Mouse (Mus musculus) limb, embryonic 14.5 days (tissue): ENCODE measurements around the gene Tchh. TPM values are rescaled to one million over a fixed set of nuclear protein-coding genes. Genes with fewer than 3 reads are reported as not detected.
A peak's percentile ranks its signal among the peaks of the same experiment; 100 is the strongest.

ENCODE experiments used
- ATAC-seq: fragments of 200-750 bp; cut with Nextera tagmentation; 2 replicates; pipeline ENCODE4 v1.8.0; 2017; ENCODE audit warnings: low read depth, moderate number of reproducible peaks, moderate TSS enrichment; ENCODE audit not compliant: low FRiP score
- DNase-seq: peaks from one replicate; pipeline ENCODE4 v3.0.0-alpha.2; 2015; ENCODE audit warnings: low spot score
- H3K27ac ChIP-seq: fragments of 300-500 bp; sonication (generic); replicated peaks from 2 replicates; pipeline ENCODE4 v1.5.1; 2014; ENCODE audit warnings: low read depth, mild to moderate bottlenecking, low read length, moderate library complexity, mixed read lengths
- H3K27me3 ChIP-seq: fragments of 300-500 bp; sonication (generic); 2 replicates; pipeline ENCODE4 v1.6.1; 2014; ENCODE audit warnings: low read length, mixed read lengths; ENCODE audit not compliant: control insufficient read depth, insufficient read depth
- H3K36me3 ChIP-seq: fragments of 300-500 bp; sonication (generic); 2 replicates; pipeline ENCODE4 v1.6.1; 2014; ENCODE audit warnings: mild to moderate bottlenecking, low read length, moderate library complexity, mixed read lengths; ENCODE audit not compliant: control insufficient read depth, insufficient read depth
- H3K4me1 ChIP-seq: fragments of 300-500 bp; sonication (generic); 2 replicates; pipeline ENCODE4 v1.6.1; 2014; ENCODE audit warnings: antibody characterized with exemption, low read length, mixed read lengths; ENCODE audit not compliant: control insufficient read depth, insufficient read depth
- H3K4me2 ChIP-seq: fragments of 300-500 bp; sonication (generic); replicated peaks from 2 replicates; pipeline ENCODE4 v1.6.1; 2014; ENCODE audit warnings: low read depth, mild to moderate bottlenecking, low read length, moderate library complexity; ENCODE audit not compliant: severe bottlenecking
- H3K4me3 ChIP-seq: fragments of 300-500 bp; sonication (generic); replicated peaks from 2 replicates; pipeline ENCODE4 v1.5.1; 2014; ENCODE audit warnings: low read length
- H3K9ac ChIP-seq: fragments of 300-500 bp; sonication (generic); 2 replicates; pipeline ENCODE4 v1.6.1; 2014; ENCODE audit warnings: mild to moderate bottlenecking, low read depth, low read length, moderate library complexity; ENCODE audit not compliant: severe bottlenecking
- H3K9me3 ChIP-seq: fragments of 300-500 bp; sonication (generic); 2 replicates; pipeline ENCODE4 v1.6.1; 2016; ENCODE audit warnings: low read length; ENCODE audit not compliant: control insufficient read depth
- POLR2A ChIP-seq: fragments of 200-500 bp; IDR thresholded peaks from 2 replicates; pipeline ENCODE4 v1.8.0; 2012; ENCODE audit warnings: inconsistent platforms, mild to moderate bottlenecking, moderate library complexity, borderline replicate concordance; ENCODE audit not compliant: insufficient read depth, insufficient read length; ENCODE audit errors: extremely low read depth
- WGBS: fragments of 180-500 bp; shearing (Covaris S2); extraction: QIAGEN DNeasy Blood & Tissue Kit; methylation state at CpG from one replicate; pipeline ENCODE4 v1.1.7; 2014; 5-methylcytosine and 5-hydroxymethylcytosine counted together
- polyA plus RNA-seq, 2 experiments: library from polyadenylated mRNA; depleted of rRNA in 1 of 2; stranded (reverse) in 1 of 2; unstranded in 1 of 2; fragments of >200 nt; fragmentation: Nextera tagmentation in 1 of 2; extraction: Ambion mirVana in 1 of 2; gene quantifications; 2 replicates each; pipeline versions ENCODE4 v1.2.1 to v1.2.3; 2012 to 2014

Tchh gene
- polyA plus RNA-seq, 2 experiments = 1.3 to 2.5 TPM

GRCm38 (mm10) chr3:93447138-93447841 lies 5.2 kb downstream of the Tchh start:
- Histone ChIP-seq H3K4me2 (peak overlapping the region; percentile 92), H3K9me3 (no peaks in the 10 kb centered on the region), H3K27me3 (peaks cover 34% of the 10 kb centered on the region), H3K27ac (no peak overlapping the region), H3K36me3 (no peaks in the 10 kb centered on the region), H3K9ac (peak overlapping the region; percentile 44), H3K4me1 (0 out of 2 replicates have a peak, but pooled peaks cover 4% of the 10 kb centered on the region), H3K4me3 (peak overlapping the region; percentile 57)
- no peak for TF ChIP-seq POLR2A
- ATAC-seq (peak; percentile 27; the same call in 1 of the 2 replicates), DNase-seq (peak; percentile 51)
- under 1% methylated on average over 59 of the region's 59 CpGs for WGBS

DNA sequence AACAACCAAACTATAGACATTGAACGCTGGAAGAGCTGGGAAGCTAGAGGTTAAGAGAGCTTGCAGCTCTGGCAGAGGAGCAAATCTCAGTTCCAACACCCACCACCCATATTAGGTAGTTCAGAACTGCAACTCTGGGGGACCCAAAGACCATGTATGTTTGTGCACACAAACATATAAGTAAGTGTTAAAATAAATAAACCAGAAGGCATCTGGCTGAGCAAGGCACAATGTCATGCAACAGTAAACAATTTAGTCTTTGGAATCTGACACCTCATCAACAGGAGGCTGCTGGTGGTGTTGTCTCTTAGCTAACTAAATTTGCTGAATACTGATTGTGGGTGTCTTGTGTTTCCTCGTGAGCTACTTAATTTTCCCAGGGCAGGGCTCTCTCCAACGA lies 24.4 kb downstream of the Tchh start:
- Histone ChIP-seq H3K9me3 (no peaks in the 10 kb centered on the region), H3K4me3 (no peak overlapping the region), H3K4me1 (no peaks in the 10 kb centered on the region), H3K27me3 (no peaks in the 10 kb centered on the region), H3K27ac (no peak overlapping the region), H3K9ac (no peak overlapping the region), H3K36me3 (no peaks in the 10 kb centered on the region), H3K4me2 (no peak overlapping the region)
- WGBS = 76% methylated on average over 3 of the region's 3 CpGs
- ATAC-seq (no peak), DNase-seq (no peak)
- TF ChIP-seq POLR2A = no peak

DNA sequence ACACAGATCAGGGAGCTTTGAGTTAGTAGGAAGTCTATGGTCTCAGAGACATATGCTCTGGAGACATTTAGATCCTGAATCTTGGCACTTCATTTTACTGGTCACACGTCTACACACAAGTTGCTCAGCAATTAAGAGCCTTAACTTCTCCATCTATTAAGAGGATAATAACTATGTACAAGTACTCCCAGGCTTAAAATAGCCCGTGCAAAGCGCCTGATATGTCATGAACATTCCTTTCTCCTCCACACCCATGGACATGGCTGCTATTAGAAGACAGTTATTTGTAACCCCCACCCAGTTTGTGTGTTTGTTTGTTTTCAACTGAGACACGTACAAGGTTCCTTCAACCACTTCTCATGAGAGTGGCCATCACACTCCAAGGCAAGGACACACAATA lies 25.0 kb downstream of the Tchh start:
- Histone ChIP-seq H3K4me3 (no peak overlapping the region), H3K27ac (no peak overlapping the region), H3K36me3 (no peaks in the 10 kb centered on the region), H3K4me2 (no peak overlapping the region), H3K9ac (no peak overlapping the region), H3K9me3 (no peaks in the 10 kb centered on the region), H3K4me1 (no peaks in the 10 kb centered on the region), H3K27me3 (no peaks in the 10 kb centered on the region)
- ATAC-seq (no peak), DNase-seq (no peak)
- no peak for TF ChIP-seq POLR2A
- 79% methylated on average over 4 of the region's 4 CpGs for WGBS

GRCm38 (mm10) chr3:93468561-93468960 lies 26.4 kb downstream of the Tchh start, which contains the start of gene Tchhl1:
Gene Tchhl1 (plus strand): TSS chr3:93468754.
- Histone ChIP-seq H3K4me2 (no peak within 1 kb of the TSS), H3K36me3 (no peaks in the 10 kb centered on the region), H3K4me1 (no peaks in the 10 kb centered on the region), H3K4me3 (no peak within 1 kb of the TSS), H3K9me3 (no peaks in the 10 kb centered on the region), H3K27ac (no peak within 1 kb of the TSS), H3K27me3 (no peaks in the 10 kb centered on the region), H3K9ac (no peak within 1 kb of the TSS)
- TF ChIP-seq POLR2A = no peak
- ATAC-seq (no peak), DNase-seq (no peak)
- 30% methylated on average over 5 of the region's 5 CpGs for WGBS

DNA sequence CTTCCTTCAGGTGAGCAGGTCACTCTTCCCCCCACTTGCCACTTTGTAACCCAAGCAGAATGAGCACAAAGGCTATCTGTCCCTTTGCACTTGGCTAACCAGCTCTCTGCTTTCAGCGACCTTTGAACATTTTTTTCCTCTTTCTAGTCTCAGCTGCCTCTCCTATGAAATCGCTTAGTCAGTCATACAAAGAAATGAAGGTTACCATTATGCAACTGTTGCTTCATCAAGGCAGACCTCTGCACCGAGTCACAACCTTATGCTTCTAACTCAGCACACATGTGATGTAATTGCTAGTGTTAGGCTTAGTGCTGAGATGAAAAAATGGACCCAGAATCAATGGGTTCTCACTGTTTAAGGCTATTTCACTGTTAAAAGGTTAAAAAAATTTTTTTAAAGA lies 27.5 kb downstream of the Tchh start:
- no peak for DNase-seq

GRCm38 (mm10) chr3:93480053-93480452 lies 37.9 kb downstream of the Tchh start:
- Histone ChIP-seq H3K27ac (no peak overlapping the region), H3K4me3 (no peak overlapping the region), H3K36me3 (no peaks in the 10 kb centered on the region), H3K4me1 (no peaks in the 10 kb centered on the region), H3K27me3 (no peaks in the 10 kb centered on the region), H3K9me3 (no peaks in the 10 kb centered on the region), H3K9ac (no peak overlapping the region), H3K4me2 (no peak overlapping the region)
- DNase-seq = no peak
- WGBS = 92% methylated on average over 1 of the region's 1 CpGs
- no peak for TF ChIP-seq POLR2A
- no peak for ATAC-seq

More for the DNA sequence above, 27.5 kb downstream of the Tchh start:
- WGBS = 64% methylated on average over 3 of the region's 3 CpGs
- Histone ChIP-seq H3K4me3 (no peak overlapping the region), H3K4me1 (no peaks in the 10 kb centered on the region), H3K36me3 (no peaks in the 10 kb centered on the region), H3K27ac (no peak overlapping the region), H3K9ac (no peak overlapping the region), H3K4me2 (no peak overlapping the region), H3K27me3 (no peaks in the 10 kb centered on the region), H3K9me3 (no peaks in the 10 kb centered on the region)
- no peak for ATAC-seq
- no peak for TF ChIP-seq POLR2A
